Mouse (Mus musculus) cerebellum, postnatal 36 days (tissue): ENCODE data around the gene Anapc7.

ENCODE experiments used
- DNase-seq, 2 experiments: peaks; one replicate each; pipeline ENCODE4 v3.0.0; 2021 to 2022; ENCODE audit warnings: mixed read lengths in 2 of 2

Gene Anapc7

DNA sequence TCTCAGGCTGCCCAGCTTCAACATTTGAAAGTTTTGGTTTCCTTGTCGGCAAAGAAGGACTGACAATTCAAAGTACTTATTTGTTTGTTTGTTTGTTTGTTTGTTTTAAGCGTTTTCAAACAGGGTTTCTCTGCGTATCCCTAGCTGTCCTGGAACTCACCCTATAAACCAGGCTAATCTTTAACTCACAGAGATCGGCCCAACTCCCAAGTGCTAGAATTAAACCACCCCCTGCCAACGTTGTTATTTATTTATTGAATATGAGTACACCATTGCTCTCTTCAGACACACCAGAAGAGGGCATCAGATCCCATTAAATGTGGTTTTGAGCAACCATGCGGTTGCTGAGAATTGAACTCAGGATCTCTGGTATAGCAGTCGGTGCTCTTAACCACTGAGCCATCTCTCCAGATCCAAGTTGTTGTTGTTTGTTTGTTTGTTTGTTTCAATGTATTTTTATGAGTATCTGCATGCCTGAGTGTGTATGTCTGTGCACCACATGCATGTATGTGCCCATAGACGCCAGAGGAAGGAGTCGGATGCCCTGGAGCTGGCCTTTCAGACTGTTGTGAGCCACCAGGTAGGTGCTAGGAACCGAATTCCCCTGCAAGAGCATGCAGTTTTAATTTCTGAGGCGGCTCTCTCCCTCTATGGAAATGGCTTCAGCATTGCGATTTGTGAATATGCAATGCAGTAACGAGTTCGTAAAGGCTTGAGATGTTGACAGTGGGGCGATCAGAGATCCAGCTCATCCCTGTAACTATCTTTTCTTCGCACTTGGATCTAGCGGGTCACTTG lies at the start of gene Anapc7:
TSS of gene Anapc7 (plus strand) at position 423 of the 798 bp plus-strand sequence.
- DNase-seq: no peak

DNA sequence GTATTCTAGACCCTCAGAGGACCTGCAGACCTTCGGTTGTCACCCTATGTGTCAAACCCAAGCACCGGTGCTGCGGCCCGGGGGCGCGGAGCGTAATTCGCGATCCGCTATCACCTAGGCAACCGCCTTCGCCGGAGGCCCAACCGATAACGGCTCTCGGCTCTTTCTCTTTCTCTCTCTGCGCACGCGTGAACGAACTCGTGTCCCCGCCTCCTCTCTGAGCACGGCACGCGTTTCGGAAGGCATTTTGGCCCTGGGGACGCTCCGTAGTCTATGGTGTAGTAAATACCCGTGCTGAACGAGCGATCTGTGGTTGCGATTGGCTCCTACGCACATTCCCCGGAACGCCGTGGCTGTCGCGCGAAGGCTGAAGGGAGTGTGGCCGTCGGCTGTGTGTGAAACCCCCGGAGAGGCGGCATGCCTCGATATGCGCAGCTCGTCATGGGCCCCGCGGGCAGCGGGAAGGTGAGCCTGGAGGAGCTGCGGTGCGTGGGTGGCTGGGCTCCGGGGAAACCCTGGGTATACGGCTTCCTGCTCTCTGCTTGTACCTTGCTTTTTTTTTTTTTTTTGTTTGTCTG lies 49.2 kb upstream of the Anapc7 start, which contains the start of gene Fam216a:
TSS of gene Fam216a (minus strand) at position 173 of the 578 bp plus-strand sequence.
- DNase-seq: peak; percentile 100

DNA sequence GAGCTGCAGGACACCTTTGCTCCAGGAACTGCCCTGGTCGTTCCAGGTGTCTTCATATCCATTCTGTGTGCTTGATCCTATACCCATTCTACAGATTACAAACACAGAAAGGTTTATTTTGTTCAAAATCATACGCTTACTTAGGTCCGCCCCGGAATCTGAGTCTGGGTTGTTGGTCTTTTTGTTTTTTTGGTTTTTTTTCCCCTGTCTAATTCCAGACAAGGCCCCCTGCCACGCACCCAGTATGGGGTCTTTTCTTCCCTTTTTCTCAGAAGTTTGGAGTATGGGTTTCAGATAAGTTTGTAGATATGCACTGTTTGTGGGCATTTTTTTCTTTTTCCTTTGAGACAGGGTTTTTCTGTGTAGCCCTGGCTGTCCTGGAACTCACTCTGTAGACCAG lies 48.6 kb upstream of the Anapc7 start:
- no peak for DNase-seq

GRCm38 (mm10) chr5:122377101-122377833 lies 44.2 kb upstream of the Anapc7 start:
- DNase-seq: no peak

DNA sequence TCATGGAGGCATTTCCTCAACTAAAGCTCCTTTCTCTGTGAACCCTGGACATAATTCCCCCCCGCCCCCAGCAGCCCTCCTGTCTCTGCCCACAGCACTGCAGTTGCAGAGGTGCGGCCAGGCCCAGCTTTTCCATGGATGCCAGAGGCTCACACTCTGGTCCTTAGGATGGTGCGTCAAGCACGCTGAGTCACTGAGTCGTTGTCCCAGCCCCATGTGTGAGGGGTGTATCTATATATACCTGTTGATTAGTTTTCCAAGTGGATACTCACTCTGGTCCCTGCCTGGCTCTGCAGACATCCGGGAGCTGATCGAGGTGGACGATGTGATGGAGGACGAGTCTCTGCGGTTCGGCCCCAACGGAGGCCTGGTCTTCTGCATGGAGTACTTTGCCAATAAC lies 43.3 kb upstream of the Anapc7 start:
- DNase-seq: no peak

DNA sequence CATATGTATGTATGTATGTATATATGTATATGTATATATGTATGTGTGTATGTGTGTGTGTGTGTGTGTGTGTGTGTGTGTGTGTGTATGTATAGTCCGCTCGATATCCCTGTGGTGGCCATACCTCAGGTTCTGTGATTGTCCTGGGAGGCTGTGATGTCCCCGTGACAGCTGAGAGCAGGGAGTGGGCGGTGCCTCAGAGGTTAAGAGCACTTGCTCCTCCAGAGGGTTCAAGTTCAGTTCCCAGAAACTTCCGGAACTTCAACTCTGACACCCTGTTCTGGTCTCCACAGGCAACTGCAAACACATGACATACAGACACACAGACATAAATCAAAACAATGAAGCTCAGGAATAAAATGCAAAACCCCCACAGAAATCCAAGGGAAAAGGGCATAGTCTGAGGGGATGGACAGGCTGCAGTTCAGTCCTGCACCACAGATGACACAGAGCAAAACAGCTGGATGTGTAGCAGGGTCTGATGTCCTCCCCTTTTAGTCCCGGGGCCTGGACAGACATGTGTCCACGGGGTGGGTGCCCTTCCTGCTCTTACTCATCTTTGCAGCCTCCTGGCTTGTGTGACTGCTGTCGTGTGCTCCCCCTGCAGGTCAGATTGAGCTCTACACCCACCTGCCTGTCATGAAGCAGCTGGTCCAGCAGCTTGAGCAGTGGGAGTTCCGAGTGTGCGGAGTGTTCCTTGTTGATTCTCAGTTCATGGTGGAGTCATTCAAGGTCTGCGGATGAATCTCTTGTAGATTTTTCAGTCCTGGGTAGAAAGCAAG lies 41.9 kb upstream of the Anapc7 start:
- peak; percentile 83 to 86 for DNase-seq

GRCm38 (mm10) chr5:122390006-122390405 lies 31.5 kb upstream of the Anapc7 start:
- DNase-seq: no peak

DNA sequence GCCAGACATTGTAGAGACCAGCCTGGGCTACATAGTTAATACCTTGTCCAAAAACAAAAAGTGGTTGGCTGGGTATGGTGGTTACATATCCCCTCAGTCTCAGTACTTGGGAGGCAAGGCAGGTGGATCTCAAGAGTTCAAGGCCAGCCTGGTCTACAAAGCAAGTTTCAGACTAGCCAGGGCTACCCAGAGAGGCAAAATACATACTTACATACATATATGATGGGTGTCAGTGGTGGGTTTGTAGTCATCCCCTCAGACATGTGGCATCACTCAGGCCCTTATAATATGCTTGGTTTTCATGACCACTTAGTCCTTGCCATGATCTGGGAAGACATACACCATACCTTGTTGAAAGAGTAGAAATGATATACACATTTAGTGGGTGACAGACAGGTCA lies 30.8 kb upstream of the Anapc7 start:
- no peak for DNase-seq

- DNase-seq: no peak
Observed at GRCm38 (mm10) chr5:122391178-122391785, 30.2 kb upstream of the Anapc7 start.

GRCm38 (mm10) chr5:122391786-122392180 lies 29.7 kb upstream of the Anapc7 start, which contains the start of gene Arpc3:
Gene Arpc3 (plus strand): TSS chr5:122391878.
- DNase-seq: peak; percentile 94 to 95

- DNase-seq: no peak
Observed at GRCm38 (mm10) chr5:122392227-122393004, 29.1 kb upstream of the Anapc7 start.

- DNase-seq: peak; percentile 75 to 79
Observed at GRCm38 (mm10) chr5:122393887-122394286, 27.6 kb upstream of the Anapc7 start.

- DNase-seq: no peak
Observed at GRCm38 (mm10) chr5:122396791-122397190, 24.7 kb upstream of the Anapc7 start.

DNA sequence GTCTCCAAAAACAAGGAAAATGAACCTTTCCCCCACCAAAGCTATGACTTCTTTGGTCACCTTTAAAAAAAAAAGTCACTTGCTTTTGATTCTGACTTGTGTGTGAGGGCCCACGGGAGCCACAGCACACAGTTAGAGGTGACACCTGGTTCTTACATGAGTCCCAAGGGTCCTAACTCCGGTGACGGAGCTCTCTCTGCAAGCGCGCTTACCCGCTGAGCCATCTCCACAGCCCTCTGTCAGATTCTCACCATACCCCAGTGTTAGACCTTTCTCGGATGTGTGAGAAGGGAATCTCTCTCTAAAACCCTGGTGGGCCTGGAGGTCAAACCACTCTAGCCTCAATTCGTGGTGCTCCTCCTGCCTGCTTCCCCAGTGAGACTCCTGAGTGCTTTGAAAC lies 24.0 kb upstream of the Anapc7 start:
- DNase-seq: no peak

DNA sequence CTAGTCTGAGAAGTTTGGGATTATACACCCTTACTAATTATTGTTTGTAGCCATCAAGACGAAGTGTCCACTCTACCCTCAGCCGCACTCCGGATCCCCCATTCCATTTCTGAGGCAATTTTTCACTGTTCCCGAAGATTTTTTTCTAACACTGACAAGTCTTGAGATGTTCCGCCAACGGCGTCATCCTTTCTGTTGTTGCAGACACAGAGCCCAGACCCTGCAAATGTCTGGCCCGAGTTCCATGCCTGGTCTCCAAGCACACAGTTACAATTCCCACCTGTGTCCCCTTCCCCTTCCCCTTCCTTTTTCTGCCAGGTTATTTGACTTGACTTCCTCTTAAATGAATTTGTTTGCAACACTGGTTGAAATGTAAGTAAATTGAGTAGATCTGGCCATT lies 21.6 kb upstream of the Anapc7 start:
- DNase-seq: no peak

GRCm38 (mm10) chr5:122400628-122401302 lies 20.7 kb upstream of the Anapc7 start:
- DNase-seq: no peak

- peak; percentile 85 for DNase-seq
Observed at GRCm38 (mm10) chr5:122401303-122401640, 20.2 kb upstream of the Anapc7 start.

DNA sequence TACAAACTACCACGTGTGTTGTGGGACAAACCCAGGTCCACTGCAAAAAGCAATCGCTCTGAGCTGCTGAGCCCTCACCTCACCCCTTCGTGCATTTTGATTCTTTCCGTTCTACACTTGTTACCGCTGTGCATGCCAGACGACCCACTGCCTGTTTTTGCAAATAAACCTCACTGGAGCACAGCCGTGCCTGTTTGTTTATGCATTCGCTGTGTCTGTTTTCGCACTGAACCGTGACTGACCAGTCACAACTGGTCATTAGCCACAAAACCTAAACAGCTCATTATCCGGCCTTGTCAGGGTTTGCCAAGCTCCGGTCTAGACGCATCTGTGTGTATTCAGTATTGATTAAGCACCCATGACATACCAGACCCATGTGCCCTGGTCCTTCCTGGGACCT lies 19.3 kb upstream of the Anapc7 start:
- no peak for DNase-seq

DNA sequence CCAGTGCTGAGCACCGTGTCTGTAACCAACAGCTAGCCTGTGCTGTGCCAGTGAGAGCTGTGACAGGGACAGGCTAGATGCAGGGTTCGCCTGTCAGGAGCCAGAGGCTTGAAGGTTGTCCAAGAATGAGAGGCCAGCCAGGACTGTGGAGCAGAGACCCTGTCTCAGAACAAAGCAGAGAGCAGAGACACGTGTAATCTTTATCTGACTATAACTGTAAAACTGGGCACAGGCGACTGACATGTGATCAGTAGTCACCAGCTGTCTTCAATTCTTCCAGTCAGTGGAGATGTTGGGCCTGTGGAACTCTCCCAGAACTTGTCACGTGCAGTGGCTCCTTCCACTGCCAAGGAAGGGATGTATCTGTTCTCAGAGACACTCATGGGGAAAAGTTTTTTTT lies 18.7 kb upstream of the Anapc7 start:
- no peak for DNase-seq

DNA sequence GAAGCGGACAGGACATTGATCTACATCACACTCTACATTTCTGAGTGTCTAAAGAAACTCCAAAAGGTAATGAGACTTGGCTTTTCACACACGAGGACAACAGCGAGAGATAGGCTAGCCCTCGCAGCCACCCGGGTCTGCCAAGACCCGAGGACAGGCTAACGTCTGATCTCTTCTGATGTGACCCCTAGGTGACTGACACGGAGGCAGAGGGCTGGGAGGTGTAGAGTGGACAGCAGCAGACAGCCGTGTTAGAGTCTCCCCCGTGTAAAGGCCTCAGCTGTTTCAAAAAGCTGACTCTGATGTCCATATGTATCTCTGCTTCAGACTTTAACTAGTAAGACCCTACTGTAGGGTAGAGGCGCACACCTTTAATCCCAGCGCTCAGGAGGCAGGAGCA lies 18.1 kb upstream of the Anapc7 start:
- DNase-seq: no peak

DNA sequence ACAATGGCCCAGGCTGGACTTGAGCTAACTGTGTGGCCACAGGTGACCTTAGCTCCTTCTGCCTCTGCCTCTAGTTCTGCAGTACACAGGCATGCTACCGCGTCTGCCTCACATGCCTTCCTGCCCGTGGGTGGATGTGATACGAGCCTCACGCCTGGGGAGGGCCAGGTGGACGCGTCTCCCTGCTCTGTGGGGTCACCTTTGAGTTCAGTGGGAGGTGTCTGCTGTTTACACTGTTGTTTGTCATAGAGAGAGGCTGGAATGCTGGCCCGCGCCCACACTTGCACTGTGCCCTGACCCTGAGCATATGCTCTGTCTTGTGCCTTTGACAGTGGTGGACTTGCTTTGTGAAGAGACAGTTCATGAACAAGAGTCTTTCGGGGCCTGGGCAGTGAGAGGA lies 16.0 kb upstream of the Anapc7 start:
- no peak for DNase-seq
